Mouse (Mus musculus) gastrocnemius, postnatal 14 days (tissue): ENCODE measurements around the gene 4930550C14Rik. TPM values are rescaled to one million over a fixed set of nuclear protein-coding genes. Genes with fewer than 3 reads are reported as not detected.
A peak's percentile ranks its signal among the peaks of the same experiment; 100 is the strongest.

Experiments used
- DNase-seq: peaks from one replicate; pipeline ENCODE4 v3.0.0; 2021; ENCODE audit warnings: mixed read lengths
- intact Hi-C: fragments of 180-260 bp; cut with DNase I; formaldehyde crosslinking; loops from one replicate; pipeline ENCODE4 v1.15.1; 2025; ENCODE audit warnings: low total_unique reads
- long read RNA-seq, 2 experiments: library from polyadenylated mRNA; stranded (forward); transcript quantifications; one replicate each; pipeline ENCODE4 v2.0.0; 2021
- total RNA-seq, 2 experiments: library from RNA; stranded (reverse); gene quantifications; 2 replicates each; pipeline ENCODE4 v1.2.3; 2021

The 4930550C14Rik gene
- total RNA-seq, result under 1 TPM in 1 of 2 experiments, not detected in 1; 0.21 TPM
- long read RNA-seq, experiment 1, result 0 reads
- long read RNA-seq, experiment 2, result 0 reads

GRCm38 (mm10) chr9:53402291-53402711 lies at the start of gene 4930550C14Rik:
TSS of gene 4930550C14Rik (plus strand) at chr9:53402325.
- DNase-seq, result peak; percentile 35
- intact Hi-C loops, result no loop called here

- DNase-seq, result no peak
- intact Hi-C loops, result no loop called here
These were observed 49.0 kb upstream of the 4930550C14Rik start for GRCm38 (mm10) chr9:53353161-53353560.

GRCm38 (mm10) chr9:53356219-53357155 lies 45.6 kb upstream of the 4930550C14Rik start:
- intact Hi-C loops, result no loop called here
- DNase-seq, result no peak

- intact Hi-C loops, result no loop called here
- no peak for DNase-seq
These were observed 30.8 kb upstream of the 4930550C14Rik start for GRCm38 (mm10) chr9:53371339-53371738.

- intact Hi-C loops, result no loop called here
- DNase-seq, result no peak
These were observed 26.2 kb upstream of the 4930550C14Rik start for GRCm38 (mm10) chr9:53375907-53376306.

- DNase-seq, result no peak
- intact Hi-C loops, result no loop called here
These were observed 25.3 kb upstream of the 4930550C14Rik start for GRCm38 (mm10) chr9:53376820-53377219.

GRCm38 (mm10) chr9:53377597-53377996 lies 24.5 kb upstream of the 4930550C14Rik start:
- no peak for DNase-seq
- intact Hi-C loops, result no loop called here

- intact Hi-C loops, result no loop called here
- DNase-seq, result no peak
These were observed 24.0 kb upstream of the 4930550C14Rik start for GRCm38 (mm10) chr9:53378171-53378570.

GRCm38 (mm10) chr9:53380595-53380994 lies 21.5 kb upstream of the 4930550C14Rik start:
- no peak for DNase-seq
- intact Hi-C loops, result no loop called here

GRCm38 (mm10) chr9:53381113-53381615 lies 21.0 kb upstream of the 4930550C14Rik start:
- intact Hi-C loops, result no loop called here
- no peak for DNase-seq

GRCm38 (mm10) chr9:53383951-53384866 lies 17.9 kb upstream of the 4930550C14Rik start, which contains the start of gene Kdelc2:
TSS of gene Kdelc2 (plus strand) at chr9:53384025.
- intact Hi-C loops, result no loop called here
- peak; percentile 76 for DNase-seq

- no peak for DNase-seq
- intact Hi-C loops, result no loop called here
These were observed 17.3 kb upstream of the 4930550C14Rik start for GRCm38 (mm10) chr9:53384873-53385272.

GRCm38 (mm10) chr9:53387431-53387830 lies 14.7 kb upstream of the 4930550C14Rik start:
- DNase-seq, result no peak
- intact Hi-C loops, result no loop called here

GRCm38 (mm10) chr9:53389109-53389508 lies 13.0 kb upstream of the 4930550C14Rik start:
- intact Hi-C loops, result no loop called here
- no peak for DNase-seq

- intact Hi-C loops, result no loop called here
- DNase-seq, result no peak
These were observed 12.0 kb upstream of the 4930550C14Rik start for GRCm38 (mm10) chr9:53390136-53390535.

GRCm38 (mm10) chr9:53397685-53398387 lies 4.3 kb upstream of the 4930550C14Rik start:
- no peak for DNase-seq
- intact Hi-C loops, result loop anchor here (5.0 kb wide), 1 partner anchor 141 kb away; no protein-coding TSS in a partner anchor

GRCm38 (mm10) chr9:53398388-53398700 lies 3.8 kb upstream of the 4930550C14Rik start:
- DNase-seq, result peak; percentile 53
- intact Hi-C loops, result loop anchor here (5.0 kb wide), 1 partner anchor 141 kb away; no protein-coding TSS in a partner anchor

GRCm38 (mm10) chr9:53399537-53399936 lies 2.6 kb upstream of the 4930550C14Rik start:
- DNase-seq, result no peak
- intact Hi-C loops, result loop anchor here (5.0 kb wide), 1 partner anchor 142 kb away; no protein-coding TSS in a partner anchor

- intact Hi-C loops, result no loop called here
- no peak for DNase-seq
These were observed 1.4 kb upstream of the 4930550C14Rik start for GRCm38 (mm10) chr9:53400696-53401095.
